Mouse (Mus musculus) thymus, postnatal 36 days (tissue): ENCODE results near the gene Ltb.

Source experiments
- DNase-seq, 2 experiments: peaks; one replicate each; pipeline ENCODE4 v3.0.0; 2022; ENCODE audit warnings: mixed read lengths in 2 of 2

Gene Ltb

DNA sequence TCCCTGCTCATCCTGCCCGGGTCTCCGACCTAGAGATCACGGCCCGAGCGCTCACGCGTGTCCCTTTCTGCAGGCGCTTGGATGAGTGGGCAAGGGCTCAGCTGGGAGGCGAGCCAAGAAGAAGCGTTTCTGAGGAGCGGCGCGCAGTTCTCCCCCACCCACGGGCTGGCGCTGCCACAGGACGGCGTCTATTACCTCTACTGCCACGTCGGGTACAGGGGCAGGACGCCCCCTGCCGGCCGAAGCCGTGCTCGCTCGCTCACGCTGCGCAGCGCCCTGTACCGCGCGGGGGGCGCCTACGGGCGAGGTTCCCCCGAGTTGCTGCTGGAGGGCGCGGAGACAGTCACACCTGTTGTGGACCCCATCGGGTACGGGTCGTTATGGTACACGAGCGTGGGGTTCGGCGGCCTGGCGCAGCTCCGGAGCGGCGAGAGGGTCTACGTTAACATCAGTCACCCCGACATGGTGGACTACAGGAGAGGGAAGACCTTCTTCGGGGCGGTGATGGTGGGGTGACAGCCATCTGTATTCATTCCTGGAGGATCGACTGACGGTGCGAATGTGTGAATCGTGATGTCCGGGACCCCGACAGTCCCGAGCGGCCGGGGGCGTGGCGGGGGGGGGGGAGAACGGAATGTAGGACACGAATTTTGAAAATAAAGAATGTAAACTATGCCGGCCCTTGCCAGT lies 1.5 kb downstream of the Ltb start:
- peak; percentile 98 for DNase-seq

DNA sequence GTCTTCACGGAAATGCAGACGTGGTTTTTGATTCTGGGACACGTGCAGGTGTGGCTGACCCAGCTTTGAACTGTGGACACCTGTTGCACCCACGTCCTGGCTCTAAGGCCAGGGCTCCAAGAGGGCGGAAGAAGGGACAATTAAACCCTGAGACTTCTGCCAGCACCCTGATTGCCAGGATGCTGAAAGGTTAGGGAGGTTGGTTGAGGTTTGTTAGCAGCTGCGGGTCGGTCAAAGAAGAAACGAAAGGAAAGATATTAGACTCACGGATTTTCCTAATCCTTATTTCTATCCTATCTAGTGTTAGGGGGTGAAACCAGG lies 2.0 kb downstream of the Ltb start:
- DNase-seq: peak; percentile 51 to 54

- peak in 1 of 2 experiments; percentile 51 for DNase-seq
Observed at GRCm38 (mm10) chr17:35197126-35197525, 2.9 kb downstream of the Ltb start.

- no peak for DNase-seq
Observed at GRCm38 (mm10) chr17:35198029-35198428, 3.8 kb downstream of the Ltb start.

DNA sequence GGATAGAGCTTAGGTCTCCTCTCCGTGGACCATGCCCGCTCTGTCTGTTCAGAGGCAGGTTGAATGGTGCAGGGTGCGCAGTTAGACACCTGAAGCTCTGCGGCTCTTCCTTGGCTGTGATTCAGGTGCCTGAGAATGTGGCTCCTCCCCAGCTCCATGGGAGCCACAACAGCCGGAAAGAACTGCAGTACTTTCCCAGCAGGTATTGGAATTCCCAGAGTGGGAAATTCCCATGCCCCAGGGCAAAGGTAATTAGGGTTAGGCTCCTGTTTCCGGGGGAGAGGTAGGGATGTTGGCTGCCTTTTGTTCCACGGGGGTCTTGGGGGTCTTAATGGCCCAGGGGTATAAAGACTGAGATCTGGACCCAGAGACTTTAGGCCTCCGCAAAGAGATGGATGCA lies 4.7 kb downstream of the Ltb start:
- peak in 1 of 2 experiments; percentile 26 for DNase-seq

- peak; percentile 76 to 87 for DNase-seq
Observed at GRCm38 (mm10) chr17:35200398-35200797, 6.2 kb downstream of the Ltb start.

DNA sequence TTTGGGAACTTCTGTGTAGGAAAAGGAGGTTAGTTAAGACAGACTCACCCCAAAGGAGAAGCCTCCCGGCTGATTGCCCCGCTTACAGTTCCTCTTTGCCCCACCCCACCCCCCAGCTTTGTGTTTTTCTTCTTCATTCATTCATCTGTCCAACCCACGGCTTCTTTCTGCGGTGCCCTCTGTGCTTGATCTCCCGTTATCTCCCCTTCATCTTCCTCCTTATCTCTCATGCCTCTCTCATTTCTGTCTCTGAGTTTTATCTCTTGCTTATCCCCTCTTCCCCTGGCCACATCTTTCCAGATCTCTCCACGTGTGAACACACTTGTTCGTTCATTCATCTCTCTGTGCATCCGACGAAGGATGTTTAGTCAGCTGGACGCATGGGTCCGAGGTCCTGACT lies 6.9 kb downstream of the Ltb start:
- peak in 1 of 2 experiments; percentile 36 for DNase-seq

DNA sequence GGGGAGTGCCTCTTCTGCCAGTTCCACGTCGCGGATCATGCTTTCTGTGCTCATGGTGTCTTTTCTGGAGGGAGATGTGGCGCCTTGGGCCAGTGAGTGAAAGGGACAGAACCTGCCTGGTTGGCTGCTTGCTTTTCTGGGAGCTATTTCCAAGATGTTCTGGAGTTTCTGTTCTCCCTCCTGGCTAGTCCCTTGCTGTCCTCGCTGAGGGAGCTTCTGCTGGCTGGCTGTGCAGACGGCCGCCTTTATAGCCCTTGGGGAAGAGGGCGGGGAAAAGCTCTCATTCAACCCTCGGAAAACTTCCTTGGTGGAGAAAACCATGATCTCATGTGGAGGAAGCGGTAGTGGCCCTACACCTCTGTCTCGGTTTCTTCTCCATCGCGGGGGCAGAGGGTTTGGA lies 7.5 kb downstream of the Ltb start, which contains the start of gene Tnf:
Gene Tnf, minus strand, starts transcription at position 221 of the 400 bp plus-strand sequence.
- DNase-seq: peak; percentile 70 to 78

GRCm38 (mm10) chr17:35202442-35202841 lies 8.2 kb downstream of the Ltb start:
- DNase-seq: peak in 1 of 2 experiments; percentile 13

- peak; percentile 76 to 87 for DNase-seq
Observed at GRCm38 (mm10) chr17:35204494-35205379, 10.5 kb downstream of the Ltb start, which contains the start of gene Lta. Gene Lta, minus strand, starts transcription at chr17:35205351.

- DNase-seq: no peak
Observed at GRCm38 (mm10) chr17:35205380-35205769, 11.1 kb downstream of the Ltb start.

DNA sequence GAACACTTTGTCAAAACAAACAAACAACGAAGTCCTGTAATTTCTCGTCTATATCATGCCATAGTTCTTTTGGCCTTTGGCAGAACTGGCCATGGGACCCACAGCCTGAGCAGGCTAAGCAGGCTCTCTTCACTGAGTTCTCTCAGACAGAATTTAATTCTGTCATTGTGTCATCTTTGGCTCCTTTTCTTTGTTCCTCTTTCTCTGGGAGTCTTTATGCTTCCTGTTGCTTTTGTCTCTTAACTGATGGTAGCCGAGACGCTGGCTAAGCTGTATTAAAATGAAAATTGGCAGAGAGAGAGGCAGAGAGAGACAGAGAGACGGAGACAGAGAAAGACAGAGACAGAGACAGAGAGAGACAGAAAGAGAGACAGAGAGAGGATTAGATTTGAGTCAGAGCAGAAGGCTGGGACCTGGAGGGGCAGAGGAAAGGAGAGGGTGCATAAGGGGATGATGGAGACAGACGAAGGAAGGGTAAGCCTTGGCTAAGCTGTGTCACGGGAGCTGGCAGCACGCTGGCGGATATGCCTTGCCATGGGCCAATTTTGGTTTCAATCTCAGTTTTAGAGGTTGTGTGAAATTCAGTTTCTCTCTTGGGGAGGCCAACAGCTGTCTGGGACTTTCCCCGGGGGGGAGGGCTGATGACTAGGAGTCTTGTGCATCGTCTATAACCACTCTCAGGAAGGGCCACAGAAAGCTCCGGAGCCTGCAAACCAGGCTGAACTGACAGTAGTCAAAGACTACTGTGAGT lies 15.7 kb downstream of the Ltb start:
- peak in 1 of 2 experiments; percentile 45 for DNase-seq

GRCm38 (mm10) chr17:35210593-35210992 lies 16.4 kb downstream of the Ltb start:
- no peak for DNase-seq

- DNase-seq: no peak
Observed at GRCm38 (mm10) chr17:35213071-35213470, 18.8 kb downstream of the Ltb start.

GRCm38 (mm10) chr17:35218516-35219193 lies 24.4 kb downstream of the Ltb start:
- DNase-seq: peak in 1 of 2 experiments; percentile 58

DNA sequence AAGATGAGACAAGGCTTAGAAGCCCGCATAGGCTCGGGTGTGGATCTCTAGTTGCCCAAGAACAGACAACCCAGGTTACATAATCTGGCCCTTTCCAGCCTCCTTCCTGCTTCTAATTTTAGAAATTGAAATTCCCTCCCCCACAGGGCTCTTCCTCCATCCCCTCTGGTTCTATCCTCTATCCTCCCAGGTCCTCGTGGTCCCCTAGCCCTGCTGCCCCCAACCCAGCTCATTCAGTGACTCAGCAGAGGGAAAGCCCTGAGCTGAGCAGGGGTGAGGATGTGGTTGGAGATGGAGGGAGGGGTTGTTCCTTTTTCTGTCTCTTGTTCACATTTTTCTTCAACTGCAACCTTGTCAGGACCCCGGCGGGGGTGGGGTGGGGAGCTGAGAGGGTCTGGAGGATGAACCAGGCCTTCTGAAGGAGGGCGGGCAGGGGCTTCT lies 25.4 kb downstream of the Ltb start:
- DNase-seq: peak; percentile 65 to 83

DNA sequence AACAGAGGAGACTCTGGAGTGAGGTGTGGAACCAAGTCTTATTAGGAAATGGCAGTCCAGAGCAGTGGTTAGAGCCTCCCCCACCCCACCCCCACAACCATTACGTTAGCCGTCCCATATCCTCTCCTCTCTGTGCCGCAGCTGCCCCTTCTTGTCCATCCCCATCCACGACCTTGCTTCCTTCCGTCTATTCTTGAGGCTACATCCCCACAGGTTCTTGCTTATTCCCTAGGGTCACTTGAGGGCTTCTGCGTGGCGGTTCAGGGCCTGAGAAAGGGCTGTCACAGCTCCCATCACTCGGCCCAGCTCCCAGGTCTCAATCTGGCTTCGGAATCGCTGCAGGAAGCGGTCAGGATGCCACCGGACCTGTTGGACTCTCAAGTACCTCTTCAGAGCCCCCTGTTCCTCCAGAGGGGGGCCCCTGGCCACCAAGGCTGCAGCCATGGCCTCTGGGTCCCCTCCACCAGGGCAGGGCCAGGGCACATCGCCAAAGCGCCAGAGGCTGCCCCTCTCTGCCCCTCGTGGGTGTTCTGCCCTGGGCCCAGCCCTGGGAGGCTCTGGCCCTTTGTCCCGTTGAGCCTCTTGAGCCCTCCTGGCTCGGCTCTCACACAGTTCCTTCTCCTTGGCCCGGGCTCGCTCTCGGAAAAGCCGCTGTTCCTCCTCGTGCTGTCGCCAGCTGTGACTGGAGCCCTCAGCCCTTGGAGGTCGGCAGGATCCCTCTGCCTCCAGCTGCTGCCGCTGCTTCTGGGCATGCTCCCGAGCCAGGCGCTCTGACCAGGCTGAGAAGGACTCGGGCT lies 26.1 kb downstream of the Ltb start, which contains the start of gene Gm16181:
Gene Gm16181, plus strand, starts transcription at position 679 of the 797 bp plus-strand sequence.
- peak in 1 of 2 experiments; percentile 47 for DNase-seq

DNA sequence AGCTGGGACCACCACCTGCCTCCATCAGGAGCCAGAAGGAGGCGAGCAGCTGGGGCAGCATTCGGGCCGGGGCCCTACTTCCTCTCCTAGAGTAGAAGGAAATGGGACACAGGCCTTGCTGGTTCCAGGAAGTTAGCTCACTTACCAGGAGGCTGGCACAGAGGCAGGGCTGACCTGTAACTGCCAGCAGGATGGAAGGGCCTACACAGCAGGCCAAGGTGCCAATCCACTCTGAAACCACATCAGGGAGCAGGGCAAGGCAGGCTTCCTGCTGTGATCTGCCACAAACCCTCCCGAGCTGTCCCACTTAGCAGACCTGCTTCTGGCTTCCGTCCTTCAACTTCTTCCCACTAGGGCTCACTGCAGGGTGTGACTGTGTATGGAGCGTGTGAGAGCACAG lies 28.1 kb downstream of the Ltb start:
- DNase-seq: peak; percentile 65 to 77

- peak in 1 of 2 experiments; percentile 18 for DNase-seq
Observed at GRCm38 (mm10) chr17:35224641-35225040, 30.4 kb downstream of the Ltb start.

- no peak for DNase-seq
Observed at GRCm38 (mm10) chr17:35225456-35225855, 31.2 kb downstream of the Ltb start.

DNA sequence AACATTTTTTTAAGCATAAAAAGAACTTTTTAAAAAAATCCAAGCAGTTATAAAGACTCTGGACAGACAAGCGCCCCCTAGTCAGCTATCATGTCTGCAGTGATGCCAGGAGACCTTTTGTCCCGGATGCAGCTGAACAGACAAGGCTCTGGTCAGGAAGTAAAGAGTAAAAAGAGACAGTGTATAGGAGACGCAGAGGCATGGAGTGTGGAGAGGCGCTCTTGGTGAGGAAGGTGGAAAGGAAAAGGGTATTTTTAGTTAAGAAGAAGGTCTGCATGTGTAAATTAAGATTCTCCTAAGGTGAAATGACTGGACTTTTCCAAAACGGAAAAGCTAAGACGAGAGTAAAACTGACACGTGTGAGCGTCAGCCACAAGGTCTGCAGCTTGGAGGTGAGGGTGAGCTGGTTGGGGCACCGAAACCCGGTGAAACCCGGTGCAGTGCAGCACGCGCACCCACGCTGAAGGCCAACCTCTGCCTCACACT lies 32.4 kb downstream of the Ltb start:
- DNase-seq: peak; percentile 51 to 57
